ENCODE assay signal across 9 mouse cellular contexts in genomic region chr9:85685010-85685409, GRCm38 (mm10).
DNase-seq lines count a peak whose midpoint lies in the region; ATAC-seq and TF ChIP-seq lines count a peak whose summit lies in the region.
"Had no signal": no experiment of that assay in that cellular context is flagged by ENCODE, and none has a peak within 500 bp of the region (broad histone marks: within the 10 kb centered on the region; RNA-seq: fewer than 3 reads in every experiment).

No protein-coding gene starts in this region.

- no peak overlapping the region for H3K4me3 ChIP-seq in intestine, postnatal 0 days (ENCODE audit: low read depth, low read length)
- H3K4me3 ChIP-seq in intestine, embryonic 15.5 days (replicated peaks): no peak overlapping the region

- H3K27me3 ChIP-seq in intestine, postnatal 0 days (replicated peaks; ENCODE audit: control insufficient read depth, insufficient read depth, low read length): no peaks in the 10 kb centered on the region
- no peaks in the 10 kb centered on the region for H3K27me3 ChIP-seq in intestine, embryonic 15.5 days (replicated peaks)
- no peaks in the 10 kb centered on the region for H3K27me3 ChIP-seq in Patski

- POLR2A ChIA-PET in Patski (lab: Charles Lee): no interaction called here

- intact Hi-C loops in left cerebral cortex, postnatal 14 days (cut with DNase I): loop anchor here (10.0 kb wide), 1 partner anchor 1340 kb away; no protein-coding TSS in a partner anchor
- intact Hi-C loops in left cerebral cortex, postnatal 25 days (cut with DNase I): no loop called here

- no peak overlapping the region for H3K27ac ChIP-seq in intestine, postnatal 0 days (ENCODE audit: low read depth, low read length)
- no peak overlapping the region for H3K27ac ChIP-seq in intestine, embryonic 15.5 days

- no peak overlapping the region for H3K4me2 ChIP-seq in intestine, postnatal 0 days (replicated peaks; ENCODE audit: low read depth)
- no peak overlapping the region for H3K4me2 ChIP-seq in intestine, embryonic 15.5 days (replicated peaks)

- no peaks in the 10 kb centered on the region for H3K9me3 ChIP-seq in intestine, postnatal 0 days (ENCODE audit: control insufficient read depth)
- no peaks in the 10 kb centered on the region for H3K9me3 ChIP-seq in intestine, embryonic 15.5 days

- DNase-seq in B cell, adult 2 months: peak; percentile 59 to 66
- DNase-seq in Patski (ENCODE audit: low read depth, low spot score): no peak
- DNase-seq in left cerebral cortex, postnatal 14 days (ENCODE audit: low spot score in 2 of 2): no peak
- no peak for DNase-seq in left cerebral cortex, postnatal 25 days (ENCODE audit: low spot score in 2 of 2)
- DNase-seq: cerebellum, postnatal 36 days had no signal

- peaks cover 24% of the 10 kb centered on the region for H3K36me3 ChIP-seq in intestine, postnatal 0 days (ENCODE audit: control insufficient read depth, insufficient read depth)
- peaks cover 12% of the 10 kb centered on the region; the same call in 1 of the 2 replicates for H3K36me3 ChIP-seq in intestine, embryonic 15.5 days

- ATAC-seq in intestine, postnatal 0 days: no peak
- no peak for ATAC-seq in intestine, embryonic 15.5 days
- no peak for ATAC-seq in Patski
- peak; percentile 67; the same call in 1 of the 2 replicates for ATAC-seq in megakaryocyte, adult 5-6 weeks (ENCODE audit: poor library complexity, severe bottlenecking)
- no peak for ATAC-seq in inflammation-experienced regulatory T-cells, adult 6 months

- CTCF ChIA-PET in Patski (lab: Charles Lee): interaction anchor here (1.0 to 2.5 kb wide), 2 partner anchors 9 to 41 kb away, joined by 3 to 7 read pairs; no protein-coding TSS in a partner anchor

- WGBS in intestine, postnatal 0 days: 84% methylated on average over 6 of the region's 6 CpGs
- WGBS in intestine, embryonic 15.5 days: 86% methylated on average over 6 of the region's 6 CpGs

- no peaks in the 10 kb centered on the region for H3K4me1 ChIP-seq in intestine, postnatal 0 days (replicated peaks; ENCODE audit: control insufficient read depth, insufficient read depth, low read length)
- no peaks in the 10 kb centered on the region for H3K4me1 ChIP-seq in intestine, embryonic 15.5 days (replicated peaks)

- TF ChIP-seq CTCF in intestine, postnatal 0 days (IDR thresholded peaks at IDR 0.05; ENCODE audit: low read depth): peak; percentile 66
- peak; percentile 63 for TF ChIP-seq CTCF in Patski (IDR thresholded peaks at IDR 0.05)

- no peak overlapping the region for H3K9ac ChIP-seq in intestine, postnatal 0 days (ENCODE audit: low read depth, low read length)
- H3K9ac ChIP-seq in intestine, embryonic 15.5 days: no peak overlapping the region

- in situ Hi-C loops in Patski (cut with MboI; ENCODE audit: low pct_unique_long_range_greater_than_20kb): loop anchor here (10.0 kb wide), 1 partner anchor 1220 kb away; no protein-coding TSS in a partner anchor

Comparison
In these comparisons a context has a peak if more than half of its experiments do, and no peak if none do; other contexts are left out.
1. DNase-seq: peak in B cell, adult 2 months (2 of 2); none in Patski (single experiment), left cerebral cortex, postnatal 14 days (0 of 2) and left cerebral cortex, postnatal 25 days (0 of 2).